Mouse (Mus musculus) embryonic stem cell, embryonic (primary cell): ENCODE measurements around the gene D630023F18Rik.

Experiments used
- CTCF ChIA-PET, 4 experiments: fragments of 300-600 bp in 2 of 4; fragments of 350-600 bp in 2 of 4; sonication (Branson Sonifier 250); formaldehyde crosslinking; loops; one replicate each; lab custom pipeline; 2022; ENCODE audit warnings: inconsistent platforms in 2 of 4; lab: Charles Lee
- POLR2A ChIA-PET, 4 experiments: fragments of 300-600 bp in 2 of 4; fragments of 350-600 bp in 2 of 4; sonication (Branson Sonifier 250); formaldehyde crosslinking; loops; one replicate each; lab custom pipeline; 2022; ENCODE audit warnings: antibody characterized with exemption in 4 of 4, inconsistent platforms in 1 of 4; lab: Charles Lee

D630023F18Rik gene

DNA sequence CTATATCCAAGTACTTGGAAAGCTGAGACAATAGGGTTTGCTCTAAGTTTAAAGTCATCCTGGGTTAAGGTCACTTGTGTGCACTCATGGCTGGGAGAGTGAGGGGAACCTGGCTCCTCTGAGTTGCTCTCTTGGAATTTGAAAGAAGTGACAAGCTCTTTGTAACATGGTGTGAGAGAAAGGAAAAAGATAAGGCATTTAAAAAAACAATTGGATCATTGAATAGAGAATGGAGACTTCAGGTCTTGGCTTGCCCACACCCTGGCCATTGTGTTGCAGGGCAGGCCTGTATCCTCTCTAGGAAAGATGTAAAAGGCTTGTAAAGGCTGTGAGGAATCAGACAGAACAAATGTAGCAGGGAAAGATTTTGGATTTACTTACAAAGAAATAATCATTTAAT, 55.2 kb downstream of the D630023F18Rik start:
- ChIA-PET POLR2A (no interaction called here), CTCF (no interaction called here)

DNA sequence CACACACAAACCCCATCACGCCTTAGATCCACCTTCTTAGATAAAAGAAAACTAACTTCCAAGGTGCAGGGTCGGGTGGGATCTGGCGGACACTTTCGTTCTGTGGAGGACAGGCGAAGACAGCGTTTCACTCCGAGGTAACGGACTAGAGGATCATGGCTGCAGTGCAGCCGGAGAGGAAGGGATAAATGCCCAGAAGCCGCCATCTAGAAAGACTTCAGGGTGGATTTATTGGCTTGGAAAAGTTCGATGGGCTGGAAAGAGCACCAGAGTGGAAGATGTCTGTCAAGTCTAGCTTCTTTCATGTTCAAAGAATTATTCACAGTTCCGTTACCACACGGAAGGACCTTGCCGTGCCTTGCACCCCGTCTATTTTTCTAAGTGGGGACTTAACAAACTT, 58.8 kb downstream of the D630023F18Rik start:
- ChIA-PET POLR2A (no interaction called here), CTCF (no interaction called here)

DNA sequence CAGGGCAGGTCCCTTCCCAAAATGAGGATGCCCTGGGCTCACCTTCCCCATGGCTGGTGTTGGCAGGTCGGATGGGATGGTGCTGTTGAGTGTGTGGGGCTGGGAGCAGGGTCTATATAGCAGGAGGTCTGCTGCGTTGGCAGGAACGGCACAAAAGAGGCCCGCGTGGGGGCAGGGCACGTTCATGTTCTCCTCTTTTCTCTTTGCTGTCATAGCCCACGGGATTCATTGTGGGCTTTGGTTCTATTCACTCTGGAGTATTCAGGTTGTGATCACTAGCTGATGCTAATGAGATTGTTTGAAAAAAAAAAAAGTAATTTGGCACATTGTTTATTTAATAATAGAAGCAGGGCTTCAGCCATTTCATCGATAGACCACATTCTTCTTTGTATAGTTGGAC, 59.7 kb downstream of the D630023F18Rik start, which contains the start of gene Crygd:
TSS of gene Crygd (minus strand) at position 101 of the 400 bp plus-strand sequence.
- POLR2A ChIA-PET = no interaction called here
- CTCF ChIA-PET = no interaction called here
